In genomic region chr16:55787385-55788072, GRCm38 (mm10) we compare ENCODE assay signal across 23 mouse cellular contexts. TPM values are rescaled to one million over a fixed set of nuclear protein-coding genes. Genes with fewer than 3 reads are reported as not detected.
A peak's percentile ranks its signal among the peaks of the same experiment; 100 is the strongest.
DNase-seq lines count a peak whose midpoint lies in the region; ATAC-seq and TF ChIP-seq lines count a peak whose summit lies in the region.
"Had no signal": no experiment of that assay in that cellular context is flagged by ENCODE, and none has a peak within 500 bp of the region (broad histone marks: within the 10 kb centered on the region; RNA-seq: fewer than 3 reads in every experiment).

No protein-coding gene starts in this region.

- 0 out of 2 replicates have a peak, but pooled peaks have one; percentile 54 for TF ChIP-seq EP300 in ES-Bruce4 (IDR thresholded peaks at IDR 0.05; ENCODE audit: insufficient read depth, low read depth, low read length)
- no peak for TF ChIP-seq EP300 in stomach, postnatal 0 days (optimal IDR thresholded peaks at IDR 0.05)

- no peak for TF ChIP-seq POLR2A in ES-Bruce4 (IDR thresholded peaks at IDR 0.05; ENCODE audit: insufficient read depth, low read length)

- no peak overlapping the region for H3K9ac ChIP-seq in ES-Bruce4 (ENCODE audit: low read depth, poor library complexity, severe bottlenecking)
- H3K9ac ChIP-seq in stomach, postnatal 0 days (ENCODE audit: low read length): no peak overlapping the region
- no peak overlapping the region for H3K9ac ChIP-seq in kidney, embryonic 15.5 days
- H3K9ac ChIP-seq: embryonic facial prominence, embryonic 12.5 days; forebrain, postnatal 0 days; hindbrain, embryonic 13.5 days; liver, embryonic 14.5 days; lung, embryonic 15.5 days; midbrain, embryonic 15.5 days; neural tube, embryonic 13.5 days had no signal

- TF ChIP-seq CTCF in ES-Bruce4 (IDR thresholded peaks at IDR 0.05; ENCODE audit: low read depth, low read length): no peak
- TF ChIP-seq CTCF in stomach, postnatal 0 days (IDR thresholded peaks at IDR 0.05; ENCODE audit: low read depth): no peak

- peak; percentile 24; the same call in 1 of the 2 replicates for ATAC-seq in common myeloid progenitor, adult 5-6 weeks (replicated peaks; ENCODE audit: low read depth, poor library complexity, severe bottlenecking)
- ATAC-seq in stomach, postnatal 0 days (ENCODE audit: low FRiP score, low TSS enrichment): no peak
- ATAC-seq in kidney, embryonic 15.5 days (replicated peaks; ENCODE audit: low FRiP score): no peak
- ATAC-seq: forebrain, postnatal 0 days; midbrain, embryonic 15.5 days had no signal

- peaks cover 13% of the 10 kb centered on the region for H3K9me3 ChIP-seq in ES-Bruce4 (replicated peaks; ENCODE audit: control insufficient read depth, insufficient read depth, low read length, poor library complexity, severe bottlenecking)
- no peaks in the 10 kb centered on the region for H3K9me3 ChIP-seq in stomach, postnatal 0 days (ENCODE audit: control insufficient read depth, low read length)
- no peaks in the 10 kb centered on the region for H3K9me3 ChIP-seq in kidney, embryonic 15.5 days (replicated peaks)
- H3K9me3 ChIP-seq: embryonic facial prominence, embryonic 12.5 days; hindbrain, embryonic 13.5 days; lung, embryonic 15.5 days; midbrain, embryonic 15.5 days; neural tube, embryonic 13.5 days had no signal

- no peak overlapping the region for H3K4me2 ChIP-seq in stomach, postnatal 0 days (replicated peaks; ENCODE audit: low read depth)
- H3K4me2 ChIP-seq in kidney, embryonic 15.5 days: no peak overlapping the region
- H3K4me2 ChIP-seq: embryonic facial prominence, embryonic 12.5 days; hindbrain, embryonic 13.5 days; lung, embryonic 15.5 days; midbrain, embryonic 15.5 days; neural tube, embryonic 13.5 days had no signal

- no peaks in the 10 kb centered on the region for H3K4me1 ChIP-seq in ES-Bruce4 (ENCODE audit: control insufficient read depth, insufficient read depth, low read length)
- no peaks in the 10 kb centered on the region for H3K4me1 ChIP-seq in stomach, postnatal 0 days (replicated peaks; ENCODE audit: control insufficient read depth, insufficient read depth)
- 0 out of 2 replicates have a peak, but pooled peaks cover 3% of the 10 kb centered on the region for H3K4me1 ChIP-seq in kidney, embryonic 15.5 days
- H3K4me1 ChIP-seq: embryonic facial prominence, embryonic 12.5 days; hindbrain, embryonic 13.5 days; lung, embryonic 15.5 days; midbrain, embryonic 15.5 days; neural tube, embryonic 13.5 days had no signal

- H3K36me3 ChIP-seq in ES-Bruce4 (ENCODE audit: control insufficient read depth, insufficient read depth, low read length, poor library complexity, severe bottlenecking): no peaks in the 10 kb centered on the region
- no peaks in the 10 kb centered on the region for H3K36me3 ChIP-seq in stomach, postnatal 0 days (ENCODE audit: control insufficient read depth, insufficient read depth, low read length)
- H3K36me3 ChIP-seq in kidney, embryonic 15.5 days: no peaks in the 10 kb centered on the region
- H3K36me3 ChIP-seq: embryonic facial prominence, embryonic 12.5 days; hindbrain, embryonic 13.5 days; lung, embryonic 15.5 days; midbrain, embryonic 15.5 days; neural tube, embryonic 13.5 days had no signal

- 0 out of 2 replicates have a peak overlapping the region, but pooled peaks have one; percentile 1 for H3K27ac ChIP-seq in ES-Bruce4 (ENCODE audit: insufficient read depth, low read length)
- peak overlapping the region; percentile 59 for H3K27ac ChIP-seq in stomach, postnatal 0 days (replicated peaks)
- H3K27ac ChIP-seq in kidney, embryonic 15.5 days: no peak overlapping the region
- H3K27ac ChIP-seq: embryonic facial prominence, embryonic 12.5 days; hindbrain, embryonic 13.5 days; liver, embryonic 14.5 days; lung, embryonic 15.5 days; midbrain, embryonic 15.5 days; neural tube, embryonic 13.5 days had no signal

- no peak overlapping the region for H3K4me3 ChIP-seq in ES-Bruce4 (ENCODE audit: low read depth, low read length)
- H3K4me3 ChIP-seq in stomach, postnatal 0 days (ENCODE audit: low read depth, low read length): no peak overlapping the region
- no peak overlapping the region for H3K4me3 ChIP-seq in kidney, embryonic 15.5 days (replicated peaks)
- H3K4me3 ChIP-seq: embryonic facial prominence, embryonic 12.5 days; hindbrain, embryonic 13.5 days; lung, embryonic 15.5 days; midbrain, embryonic 15.5 days; neural tube, embryonic 13.5 days had no signal

- H3K27me3 ChIP-seq in ES-Bruce4 (ENCODE audit: control insufficient read depth, insufficient read depth, low read length, poor library complexity, severe bottlenecking): no peaks in the 10 kb centered on the region
- H3K27me3 ChIP-seq in stomach, postnatal 0 days (ENCODE audit: control insufficient read depth, insufficient read depth, low read length): no peaks in the 10 kb centered on the region
- H3K27me3 ChIP-seq in kidney, embryonic 15.5 days: no peaks in the 10 kb centered on the region
- H3K27me3 ChIP-seq: embryonic facial prominence, embryonic 12.5 days; hindbrain, embryonic 13.5 days; lung, embryonic 15.5 days; midbrain, embryonic 15.5 days; neural tube, embryonic 13.5 days had no signal

- DNase-seq in thymus, postnatal 25 days: peak; percentile 10
- DNase-seq in thymus, postnatal 14 days: no peak
- no peak for DNase-seq in stomach, postnatal 0 days (ENCODE audit: low spot score)
- DNase-seq in left cerebral cortex, adult 18-20 months (ENCODE audit: low spot score in 2 of 2): no peak
- DNase-seq: adrenal gland, adult 8-10 months; cerebellum, adult 11-12 months; cerebellum, postnatal 10 days; forebrain, postnatal 0 days; gastrocnemius, postnatal 25 days; heart, postnatal 36 days; kidney, adult 8-10 months; kidney, postnatal 14 days; lung, postnatal 4 days; thymus, postnatal 4 days had no signal

- WGBS in stomach, postnatal 0 days: 68% methylated on average over 13 of the region's 13 CpGs
- WGBS in kidney, embryonic 15.5 days: 88% methylated on average over 13 of the region's 13 CpGs

RNA-seq across cellular contexts. Expression of gene Nfkbiz, which starts 51.2 kb away (rescaled TPM):
- polyA plus RNA-seq in ES-Bruce4 (2011; ENCODE audit: insufficient read depth, insufficient read length, low read depth, missing spikeins): 6.0 and 6.1 TPM in 2 replicates
- 25.9 and 26.7 TPM in 2 replicates for total RNA-seq in common myeloid progenitor, adult 5-6 weeks (2017)
- polyA plus RNA-seq in stomach, postnatal 0 days (2015; fragmentation: Nextera tagmentation; extraction: Ambion mirVana): 9.0 and 9.1 TPM in 2 replicates
- 1 to 10 TPM; 4.4 to 5.2 TPM for total RNA-seq in left cerebral cortex, adult 18-20 months (2021)
- 3.8 and 4.3 TPM in 2 replicates for polyA plus RNA-seq in kidney, embryonic 15.5 days (2015; fragmentation: Nextera tagmentation; extraction: Ambion mirVana)
